Mouse (Mus musculus) gastrocnemius, postnatal 10 days (tissue): Measurements from ENCODE around the gene Ddah2. TPM values are rescaled to one million over a fixed set of nuclear protein-coding genes. Genes with fewer than 3 reads are reported as not detected.

Source experiments
- DNase-seq: peaks from one replicate; pipeline ENCODE4 v3.0.0; 2021; ENCODE audit warnings: mixed read lengths
- total RNA-seq, 2 experiments: library from RNA; stranded (reverse); gene quantifications; 2 replicates each; pipeline ENCODE4 v1.2.3; 2021

Gene Ddah2
- total RNA-seq, 2 experiments from 2014 or later = 45.3 to 51.9 TPM

- no peak for DNase-seq
These were observed 45.9 kb downstream of the Ddah2 start for GRCm38 (mm10) chr17:35104754-35105153.

- DNase-seq = no peak
These were observed 47.0 kb downstream of the Ddah2 start for GRCm38 (mm10) chr17:35105740-35106389.

GRCm38 (mm10) chr17:35106522-35106921, 47.7 kb downstream of the Ddah2 start:
- DNase-seq = no peak

GRCm38 (mm10) chr17:35108097-35108496, 49.3 kb downstream of the Ddah2 start, which contains the start of gene Ly6g5c:
Gene Ly6g5c (plus strand): TSS chr17:35108279.
- DNase-seq = no peak

Other genes starting within 250 kb of the Ddah2 start
- 1 to 10 TPM; 8.9 to 9.0 TPM for gene Stk19, start 222.1 kb upstream of the Ddah2 start, total RNA-seq
- gene Dxo, start 222.0 kb upstream of the Ddah2 start, total RNA-seq = 10 to 100 TPM; 12.3 to 15.3 TPM
- gene Skiv2l, start 208.8 kb upstream of the Ddah2 start, total RNA-seq = 10 to 100 TPM; 19.6 to 22.2 TPM
- 10 to 100 TPM; 13.7 to 17.3 TPM for gene Nelfe, start 208.6 kb upstream of the Ddah2 start, total RNA-seq
- 1 to 10 TPM; 1.9 to 4.1 TPM for gene Cfb, start 196.5 kb upstream of the Ddah2 start, total RNA-seq
- 1 to 10 TPM; 4.6 to 7.3 TPM for gene Zbtb12, start 179.6 kb upstream of the Ddah2 start, total RNA-seq
- not detected for gene Gm20547, start 177.0 kb upstream of the Ddah2 start, total RNA-seq
- gene C2, start 160.8 kb upstream of the Ddah2 start, total RNA-seq = 1 to 10 TPM; 4.3 to 5.6 TPM
- gene Ehmt2, start 160.6 kb upstream of the Ddah2 start, total RNA-seq = 10 to 100 TPM; 40.9 to 53.7 TPM
- not detected for gene Slc44a4, start 144.6 kb upstream of the Ddah2 start, total RNA-seq
- gene Neu1, start 127.8 kb upstream of the Ddah2 start, total RNA-seq = 1 to 10 TPM; 8.3 to 8.9 TPM
- 1 to 10 TPM; 2.2 to 4.3 TPM for gene Hspa1b, start 99.8 kb upstream of the Ddah2 start, total RNA-seq
- gene Gm20481, start 89.1 kb upstream of the Ddah2 start, total RNA-seq = not detected
- 1 to 10 TPM; 3.8 to 6.4 TPM for gene Hspa1a, start 86.9 kb upstream of the Ddah2 start, total RNA-seq
- 1 to 10 TPM; 6.2 to 9.9 TPM for gene Hspa1l, start 86.3 kb upstream of the Ddah2 start, total RNA-seq
- 10 to 100 TPM; 24.7 to 28.2 TPM for gene Lsm2, start 77.2 kb upstream of the Ddah2 start, total RNA-seq
- gene Vars, start 58.0 kb upstream of the Ddah2 start, total RNA-seq = 10 to 100 TPM; 31.4 to 40.7 TPM
- 1 to 10 TPM; 2.0 to 2.5 TPM for gene Vwa7, start 42.5 kb upstream of the Ddah2 start, total RNA-seq
- gene Sapcd1, start 31.0 kb upstream of the Ddah2 start, total RNA-seq = 1 to 10 TPM; 2.8 to 3.1 TPM
- gene Msh5, start 12.3 kb upstream of the Ddah2 start, total RNA-seq = 1 to 10 TPM; 1.5 to 3.5 TPM
- 10 to 100 TPM; 39.2 to 50.5 TPM for gene Clic1, start 9.1 kb upstream of the Ddah2 start, total RNA-seq
- gene Ly6g6c, start 6.4 kb downstream of the Ddah2 start, total RNA-seq = not detected
- under 1 TPM in 1 of 2 experiments, not detected in 1; 0.20 TPM for gene Mpig6b, start 7.1 kb downstream of the Ddah2 start, total RNA-seq
- gene Ly6g6e, start 17.9 kb downstream of the Ddah2 start, total RNA-seq = not detected
- gene Ly6g6d, start 19.0 kb downstream of the Ddah2 start, total RNA-seq = under 1 TPM in 1 of 2 experiments, not detected in 1; 0.97 TPM
- under 1 TPM in 1 of 2 experiments, not detected in 1; 0.23 TPM for gene Ly6g6f, start 26.6 kb downstream of the Ddah2 start, total RNA-seq
- 10 to 100 TPM; 59.1 to 65.0 TPM for gene Abhd16a, start 30.2 kb downstream of the Ddah2 start, total RNA-seq
- not detected for gene Ly6g5c, start 49.2 kb downstream of the Ddah2 start, total RNA-seq
- under 1 TPM in 1 of 2 experiments, not detected in 1; 0.34 TPM for gene Ly6g5b, start 56.4 kb downstream of the Ddah2 start, total RNA-seq
- 1 to 10 TPM; 4.9 to 6.3 TPM for gene Gpank1, start 62.4 kb downstream of the Ddah2 start, total RNA-seq
- gene Csnk2b, start 63.0 kb downstream of the Ddah2 start, total RNA-seq = 100 to 1,000 TPM; 165 to 166 TPM
- 10 to 100 TPM; 11.8 to 18.8 TPM for gene D17H6S53E, start 67.3 kb downstream of the Ddah2 start, total RNA-seq
- not detected for gene Apom, start 73.0 kb downstream of the Ddah2 start, total RNA-seq
- 100 to 1,000 TPM; 217 to 220 TPM for gene Bag6, start 76.1 kb downstream of the Ddah2 start, total RNA-seq
- 100 to 1,000 TPM; 128 to 149 TPM for gene Prrc2a, start 105.9 kb downstream of the Ddah2 start, total RNA-seq
- 1 to 10 TPM; 2.4 to 2.6 TPM for gene Aif1, start 117.0 kb downstream of the Ddah2 start, total RNA-seq
- 1 to 10 TPM; 4.6 to 5.3 TPM for gene Lst1, start 129.4 kb downstream of the Ddah2 start, total RNA-seq
- gene Ltb, start 135.4 kb downstream of the Ddah2 start, total RNA-seq = under 1 TPM; 0.68 to 0.75 TPM
- gene Tnf, start 143.0 kb downstream of the Ddah2 start, total RNA-seq = under 1 TPM; 0.23 to 0.99 TPM
- under 1 TPM in 1 of 2 experiments, not detected in 1; 0.16 TPM for gene Lta, start 146.3 kb downstream of the Ddah2 start, total RNA-seq
- gene Gm16181, start 161.8 kb downstream of the Ddah2 start, total RNA-seq = not detected
- 1 to 10 TPM; 2.1 to 3.3 TPM for gene Atp6v1g2, start 174.6 kb downstream of the Ddah2 start, total RNA-seq
- gene Nfkbil1, start 176.8 kb downstream of the Ddah2 start, total RNA-seq = 10 to 100 TPM in 1 of 2 experiments, 1 to 10 TPM in 1; 9.9 to 11.1 TPM
- 100 to 1,000 TPM; 147 to 169 TPM for gene Ddx39b, start 182.7 kb downstream of the Ddah2 start, total RNA-seq
- 10 to 100 TPM; 39.3 to 47.2 TPM for gene H2-D1, start 203.7 kb downstream of the Ddah2 start, total RNA-seq